Mouse (Mus musculus) kidney, postnatal 25 days (tissue): ENCODE measurements at regions not wholly inside any gene's neighbourhood (a gene's known extent, or its start where the extent isn't known, plus 50 kb on each side); places are given as distances from the start of the nearest gene placed in this dataset.

Experiments
- DNase-seq, 2 experiments: peaks; one replicate each; pipeline ENCODE4 v3.0.0; 2021; ENCODE audit warnings: mixed read lengths in 2 of 2

- DNase-seq = no peak
Observed at GRCm38 (mm10) chr13:42358588-42358987, 57.3 kb downstream of the Edn1 start.

DNA sequence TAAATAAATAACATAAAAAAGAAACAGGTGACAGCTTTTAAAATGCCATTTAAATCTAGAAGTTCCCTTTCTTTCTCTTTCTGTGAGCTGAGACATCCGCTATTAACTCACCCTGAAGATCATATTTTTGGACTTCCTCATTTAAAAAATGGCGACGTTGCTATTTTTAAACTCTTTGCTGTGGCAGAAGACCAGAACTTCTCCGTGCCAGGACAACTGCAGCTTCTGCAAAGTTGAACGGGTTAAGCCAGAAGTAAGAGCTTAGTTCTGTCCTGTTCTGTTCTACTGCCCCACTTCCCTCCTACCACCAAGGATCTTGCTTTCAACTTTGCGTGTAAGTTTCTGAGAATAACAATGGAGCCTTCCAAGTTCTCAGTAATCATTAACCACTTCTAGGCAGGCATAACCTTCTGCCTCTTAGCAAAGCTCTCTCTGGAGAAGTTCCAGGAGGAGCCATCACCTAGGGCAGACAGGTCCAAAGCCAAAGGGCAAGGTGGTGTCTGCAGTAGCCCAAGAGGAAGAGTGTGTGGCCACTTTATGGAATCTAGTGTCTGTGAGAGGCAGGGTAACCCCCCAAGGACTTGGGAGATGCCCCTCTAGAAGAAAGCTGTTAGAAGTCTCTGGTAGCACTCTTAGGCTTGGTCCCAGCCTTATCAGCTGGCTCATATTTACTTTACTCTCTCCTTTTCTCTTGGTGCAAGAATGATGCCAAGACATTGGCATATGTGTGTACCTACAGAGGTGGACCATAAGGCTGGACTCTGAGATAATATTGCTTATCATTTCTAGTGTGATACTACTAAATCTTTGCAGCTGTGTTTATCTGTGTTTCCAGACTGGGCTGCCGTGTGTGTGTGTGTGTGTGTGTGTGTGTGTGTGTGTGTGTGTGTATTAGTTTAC lies 66.6 kb downstream of the Edn1 start:
- peak; percentile 75 to 86 for DNase-seq

DNA sequence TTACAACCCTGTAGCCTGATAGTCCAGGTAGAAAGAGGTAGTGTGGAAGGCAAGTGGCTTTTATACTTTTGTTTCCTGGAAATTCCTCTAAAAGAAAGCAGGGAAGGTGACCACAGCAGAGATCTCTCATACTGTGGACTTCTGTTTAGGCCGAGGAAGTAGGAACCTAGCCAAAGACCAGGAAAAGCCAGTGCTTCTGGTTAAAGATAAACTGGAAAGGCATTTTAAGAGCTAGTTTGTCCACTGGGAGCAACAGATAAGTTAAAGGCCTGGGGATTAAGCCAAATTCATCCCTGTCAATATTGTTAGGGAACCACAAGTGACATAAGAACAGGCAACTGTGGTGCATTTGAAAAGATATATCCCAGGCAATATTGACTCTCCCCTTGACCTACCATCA lies 68.5 kb downstream of the Edn1 start:
- DNase-seq = peak; percentile 51 to 57

GRCm38 (mm10) chr13:42372201-42372600 lies 70.9 kb downstream of the Edn1 start:
- DNase-seq = no peak

GRCm38 (mm10) chr13:42374181-42374596 lies 72.9 kb downstream of the Edn1 start:
- peak in 1 of 2 experiments; percentile 65 for DNase-seq

GRCm38 (mm10) chr13:42379675-42380074 lies 78.4 kb downstream of the Edn1 start:
- DNase-seq = no peak

DNA sequence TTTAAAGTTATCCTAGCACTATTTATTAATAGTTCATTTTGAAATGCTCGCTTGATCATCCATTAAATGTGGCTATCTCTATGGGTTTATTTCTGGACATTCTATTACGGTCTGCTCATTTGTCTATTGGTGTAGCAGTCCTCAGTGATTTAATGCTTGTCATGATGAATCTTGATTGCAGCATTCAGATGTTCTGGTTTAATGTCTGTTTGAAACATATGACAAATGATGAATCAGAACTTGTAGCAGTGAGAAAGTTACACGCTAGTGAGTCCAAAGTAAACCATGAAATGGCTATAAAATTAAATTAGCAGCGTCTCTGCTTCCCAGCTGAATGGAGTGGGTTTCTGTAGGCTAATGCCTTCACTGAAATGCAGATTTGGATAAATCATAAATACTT lies 81.8 kb downstream of the Edn1 start:
- no peak for DNase-seq

- no peak for DNase-seq
Observed at GRCm38 (mm10) chr13:42390389-42390788, 89.1 kb downstream of the Edn1 start.

- no peak for DNase-seq
Observed at GRCm38 (mm10) chr13:42391330-42392005, 90.2 kb downstream of the Edn1 start.

GRCm38 (mm10) chr13:42392701-42393100 lies 91.4 kb downstream of the Edn1 start:
- no peak for DNase-seq

- DNase-seq = no peak
Observed at GRCm38 (mm10) chr13:42394572-42394971, 93.3 kb downstream of the Edn1 start.

- no peak for DNase-seq
Observed at GRCm38 (mm10) chr13:42401513-42401912, 100.2 kb downstream of the Edn1 start.

- DNase-seq = no peak
Observed at GRCm38 (mm10) chr13:42403231-42404020, 102.2 kb downstream of the Edn1 start.

DNA sequence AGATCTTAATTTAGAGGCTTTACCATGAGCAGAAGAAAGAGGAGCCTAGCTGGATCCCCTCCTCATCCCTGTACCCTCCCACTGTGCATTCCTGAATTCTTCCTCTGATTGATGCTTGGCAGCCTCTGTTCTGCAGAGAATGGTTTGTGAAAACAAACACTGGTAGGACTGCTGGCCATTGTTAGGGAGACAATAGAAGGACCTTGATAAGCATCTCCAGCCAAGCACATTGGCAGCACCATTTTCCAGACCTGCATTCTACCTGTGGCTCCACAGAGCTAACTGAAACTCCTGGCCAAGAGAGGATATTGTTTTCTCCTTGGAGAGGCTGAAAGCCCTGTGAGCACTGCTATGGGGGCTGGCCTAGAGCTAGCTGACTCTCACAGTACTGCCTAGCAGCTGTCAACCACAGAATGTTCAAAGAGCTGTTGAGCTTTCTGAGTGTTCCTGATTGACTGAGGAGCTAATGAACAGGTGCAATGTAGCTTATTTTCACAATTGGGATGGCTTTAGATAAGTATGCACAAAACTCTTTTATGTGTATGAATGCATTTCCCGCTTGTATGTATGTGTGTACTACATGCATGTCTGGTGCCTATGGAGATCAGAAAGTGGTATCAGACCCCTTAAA lies 111.5 kb downstream of the Edn1 start:
- no peak for DNase-seq

DNA sequence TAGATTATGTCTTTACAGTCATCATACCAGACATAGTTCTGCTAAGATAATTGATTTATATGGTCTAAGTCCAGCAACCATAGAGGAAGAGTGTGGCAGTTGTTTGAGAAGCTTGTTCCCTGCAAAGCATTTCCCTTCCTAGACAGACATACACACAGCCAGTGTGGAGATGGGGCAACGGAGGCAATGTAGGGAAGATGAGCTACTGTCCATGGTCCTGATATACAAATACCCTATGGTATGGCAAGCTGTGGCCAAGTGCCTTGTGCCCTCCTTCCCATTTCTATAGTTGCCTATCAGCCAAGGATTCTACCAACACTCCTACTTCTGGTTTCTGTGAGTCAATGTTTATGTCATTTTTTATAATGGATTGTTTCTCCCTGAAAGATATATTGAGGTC lies 145.6 kb downstream of the Edn1 start:
- DNase-seq = no peak

DNA sequence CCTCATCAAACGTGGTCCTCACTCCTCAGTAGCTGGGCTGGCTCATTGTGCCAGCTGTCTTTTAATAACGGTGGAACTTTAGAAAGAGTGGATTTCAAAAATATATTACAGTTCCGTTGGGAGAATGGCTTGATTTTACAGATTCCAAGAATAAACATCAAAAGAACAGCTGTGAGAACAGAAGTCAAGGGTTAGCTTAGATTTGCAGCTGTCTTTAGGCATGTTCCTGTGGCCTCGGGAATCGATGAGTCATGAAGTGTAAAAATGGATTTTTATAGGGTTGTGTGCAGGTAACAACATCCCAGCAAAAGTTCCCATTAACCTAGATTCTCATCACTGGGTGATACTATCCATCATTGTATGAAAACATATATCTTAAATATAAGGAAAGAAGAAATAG lies 152.4 kb downstream of the Edn1 start:
- no peak for DNase-seq

GRCm38 (mm10) chr13:42459892-42460291 lies 158.6 kb downstream of the Edn1 start:
- no peak for DNase-seq

GRCm38 (mm10) chr13:42478825-42479224 lies 177.5 kb downstream of the Edn1 start:
- no peak for DNase-seq

- no peak for DNase-seq
Observed at GRCm38 (mm10) chr13:42490956-42491680, 189.3 kb upstream of the Phactr1 start.

DNA sequence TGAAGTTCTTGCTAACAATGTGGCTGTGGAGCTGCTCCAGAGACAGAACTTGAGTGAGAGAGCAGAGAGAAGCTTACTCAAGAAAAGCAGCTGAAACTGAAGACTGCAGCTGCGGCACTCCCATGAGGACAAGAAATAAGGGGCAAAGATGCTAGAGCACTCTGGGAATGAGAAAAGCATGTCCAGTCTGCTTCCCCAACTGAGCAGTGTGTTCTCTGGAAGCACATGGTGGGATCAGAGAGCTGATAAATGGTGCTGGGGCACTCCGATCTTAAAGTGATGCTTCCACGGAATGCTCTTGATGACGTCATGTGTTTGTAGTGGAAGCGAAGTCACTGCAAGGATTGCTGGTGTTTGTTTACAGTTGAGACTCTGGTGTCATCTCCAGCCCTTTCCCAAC lies 186.1 kb upstream of the Phactr1 start:
- DNase-seq = no peak

DNA sequence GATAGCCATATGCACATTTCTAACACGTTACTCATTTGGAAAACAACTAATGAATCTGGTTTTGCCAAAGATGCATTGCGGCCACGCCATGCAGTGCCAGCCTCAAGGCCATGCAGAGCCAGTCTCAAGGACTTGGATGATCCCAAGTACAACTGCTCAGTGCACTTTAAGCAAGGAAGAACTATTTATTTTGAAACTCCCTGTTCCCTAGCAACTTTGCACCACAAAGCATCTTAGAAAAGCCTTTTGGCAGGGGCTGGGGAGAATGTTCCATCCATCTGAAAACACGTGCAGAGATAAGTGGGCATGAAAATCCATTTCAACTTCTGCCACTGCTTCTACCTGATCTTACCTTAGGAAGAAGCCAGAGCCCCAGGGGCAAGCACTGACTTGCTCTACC lies 182.1 kb upstream of the Phactr1 start:
- DNase-seq = no peak

DNA sequence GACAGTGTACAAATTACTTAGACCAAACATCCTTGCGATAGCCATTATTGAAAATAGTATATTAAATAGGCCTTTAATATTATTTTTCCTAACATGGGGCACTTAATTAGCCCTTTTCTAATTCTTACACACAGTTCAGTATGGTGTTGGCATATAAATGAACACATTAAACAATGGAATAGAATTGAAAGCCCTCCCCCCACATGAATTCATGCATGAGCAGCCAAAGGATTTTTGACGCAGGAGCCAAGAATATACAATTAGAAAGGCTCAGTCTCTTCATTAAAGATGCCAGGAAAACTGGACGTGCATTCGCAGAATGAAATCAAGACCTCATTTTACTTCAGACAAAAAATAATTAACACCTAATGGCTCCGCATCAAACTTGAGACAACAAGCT lies 172.9 kb upstream of the Phactr1 start:
- DNase-seq = no peak
